Mouse (Mus musculus) erythroid progenitor cell, adult 5-6 weeks (primary cell): ENCODE data around the gene Sema4a. TPM values are rescaled to one million over a fixed set of nuclear protein-coding genes. Genes with fewer than 3 reads are reported as not detected.
"Not testable (repeated sequence)": the region's sequence is repeated elsewhere in the genome, so short reads cannot be mapped to it uniquely, and the experiment has no call there.

Experiments
- ATAC-seq: replicated peaks from 2 replicates; pipeline ENCODE4 v1.8.0; 2016; ENCODE audit warnings: moderate number of reproducible peaks, mild to moderate bottlenecking, moderate TSS enrichment, inconsistent platforms; ENCODE audit not compliant: poor library complexity, low FRiP score, severe bottlenecking
- total RNA-seq, 2 experiments: library from RNA; stranded (forward) in 1 of 2; stranded (reverse) in 1 of 2; fragments of 150-400 nt in 1 of 2; fragments of 186-747, 209-891 nt in 1 of 2; gene quantifications; 2 replicates each; pipeline versions ENCODE4 v1.2.3 to v1.2.4; 2015 to 2017; ENCODE audit warnings: low replicate concordance in 2 of 2

The Sema4a gene
- total RNA-seq, 2 experiments from 2014 or later, result 4.5 to 14.7 TPM

DNA sequence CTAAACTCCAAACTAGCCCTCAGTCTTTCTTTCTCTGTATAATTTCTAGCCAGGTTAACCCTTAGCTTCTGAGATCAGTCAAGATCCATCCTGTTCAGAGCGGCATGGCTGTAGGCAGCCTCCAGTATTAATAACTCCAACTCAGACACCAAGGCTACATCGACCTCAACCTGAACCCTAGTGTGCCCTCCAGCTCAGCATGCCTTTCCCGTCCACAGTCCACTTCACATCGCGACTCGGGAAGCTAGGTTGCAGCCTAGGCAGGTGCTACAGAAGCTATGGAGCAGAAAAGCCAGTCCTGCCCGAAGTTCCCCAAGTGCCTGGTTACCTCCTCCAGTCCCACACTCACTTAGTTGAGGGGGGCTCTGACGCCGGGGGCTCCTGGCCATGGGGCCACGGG is 23.5 kb downstream of the Sema4a start:
- ATAC-seq, result no peak

- peak; percentile 71 for ATAC-seq
Measured at GRCm38 (mm10) chr3:88436395-88437201, 24.4 kb downstream of the Sema4a start.

GRCm38 (mm10) chr3:88435515-88435914 is 25.5 kb downstream of the Sema4a start:
- no peak for ATAC-seq

DNA sequence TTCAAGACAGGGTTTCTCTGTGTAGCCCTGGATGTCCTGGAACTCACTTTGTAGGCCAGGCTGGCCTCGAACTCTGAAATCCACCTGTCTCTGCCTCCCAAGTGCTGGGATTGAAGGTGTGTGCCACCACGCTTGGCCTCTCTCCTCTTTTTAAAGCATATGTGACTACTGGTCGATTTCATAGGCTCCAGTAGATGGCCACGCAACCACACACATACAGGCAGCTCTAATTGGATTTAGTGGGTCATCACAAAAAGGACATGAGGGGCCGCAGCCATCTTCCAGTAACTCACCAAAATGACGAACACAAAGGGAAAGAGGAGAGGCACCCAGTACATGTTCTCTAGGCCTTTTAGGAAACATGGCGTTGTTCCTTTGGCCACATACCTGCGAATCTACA is 32.3 kb downstream of the Sema4a start:
- ATAC-seq, result not testable (repeated sequence)

DNA sequence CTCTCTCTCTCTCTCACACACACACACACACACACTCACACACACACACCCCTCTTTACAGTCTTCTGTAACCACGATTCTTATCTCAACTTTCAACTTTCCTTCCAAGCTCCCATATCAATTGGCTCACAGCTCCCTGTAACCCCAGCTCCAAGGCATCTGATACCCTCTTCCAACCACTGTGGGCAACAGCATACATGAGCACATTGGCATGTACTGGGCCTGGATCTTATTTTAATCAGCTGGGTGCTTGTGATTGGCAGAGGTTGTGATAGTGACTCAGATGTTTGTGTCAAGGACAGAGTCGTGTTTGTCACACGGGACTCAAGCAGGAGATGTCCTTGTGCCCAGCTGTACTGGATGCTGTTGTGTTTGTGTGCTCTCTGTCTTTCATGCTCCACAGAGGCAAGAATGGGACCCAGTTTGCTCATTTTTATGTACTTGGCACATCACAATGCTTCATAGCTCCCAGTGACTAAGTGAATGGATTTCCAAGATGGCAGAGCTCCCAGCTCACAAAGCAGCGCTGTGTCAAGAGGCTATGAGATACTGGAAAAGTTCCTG is 33.6 kb downstream of the Sema4a start:
- ATAC-seq, result no peak

DNA sequence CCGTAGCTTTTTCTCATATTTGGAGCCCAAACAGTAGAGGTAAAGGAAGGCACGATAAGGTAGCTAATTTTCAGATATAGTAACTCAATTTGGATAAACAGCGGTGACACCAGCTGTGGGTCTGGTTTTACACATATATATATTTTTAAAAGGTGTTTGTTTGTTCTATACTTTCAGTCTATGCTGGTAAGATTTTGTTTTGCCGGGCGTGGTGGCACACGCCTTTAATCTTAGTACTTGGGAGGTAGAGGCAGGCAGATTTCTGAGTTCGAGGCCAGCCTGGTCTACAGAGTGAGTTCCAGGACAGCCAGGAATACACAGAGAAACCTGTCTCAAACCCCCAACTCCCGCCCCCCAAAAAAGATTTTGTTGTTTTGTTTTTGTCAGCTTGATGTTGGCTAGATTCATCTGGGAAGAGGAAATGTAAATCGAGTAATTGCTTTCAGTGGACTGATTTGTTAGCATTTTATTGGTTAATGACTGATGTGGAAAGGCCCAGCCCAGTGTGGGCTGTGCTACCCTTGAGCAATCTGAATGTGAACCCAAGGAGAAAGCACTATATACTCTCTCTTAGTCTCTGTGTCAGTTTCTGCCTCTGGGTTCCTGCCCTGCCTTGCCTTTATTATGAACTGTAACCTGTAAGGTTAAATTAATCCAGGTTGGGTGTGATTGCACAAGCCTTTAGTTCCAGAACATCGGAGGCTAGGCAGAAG is 35.1 kb downstream of the Sema4a start:
- no peak for ATAC-seq

GRCm38 (mm10) chr3:88425330-88425689 is 35.7 kb downstream of the Sema4a start:
- ATAC-seq, result no peak

- ATAC-seq, result peak; percentile 87
Measured at GRCm38 (mm10) chr3:88424605-88425329, 36.2 kb downstream of the Sema4a start, which contains the start of gene Slc25a44. Gene Slc25a44, minus strand, starts transcription at chr3:88425139.

DNA sequence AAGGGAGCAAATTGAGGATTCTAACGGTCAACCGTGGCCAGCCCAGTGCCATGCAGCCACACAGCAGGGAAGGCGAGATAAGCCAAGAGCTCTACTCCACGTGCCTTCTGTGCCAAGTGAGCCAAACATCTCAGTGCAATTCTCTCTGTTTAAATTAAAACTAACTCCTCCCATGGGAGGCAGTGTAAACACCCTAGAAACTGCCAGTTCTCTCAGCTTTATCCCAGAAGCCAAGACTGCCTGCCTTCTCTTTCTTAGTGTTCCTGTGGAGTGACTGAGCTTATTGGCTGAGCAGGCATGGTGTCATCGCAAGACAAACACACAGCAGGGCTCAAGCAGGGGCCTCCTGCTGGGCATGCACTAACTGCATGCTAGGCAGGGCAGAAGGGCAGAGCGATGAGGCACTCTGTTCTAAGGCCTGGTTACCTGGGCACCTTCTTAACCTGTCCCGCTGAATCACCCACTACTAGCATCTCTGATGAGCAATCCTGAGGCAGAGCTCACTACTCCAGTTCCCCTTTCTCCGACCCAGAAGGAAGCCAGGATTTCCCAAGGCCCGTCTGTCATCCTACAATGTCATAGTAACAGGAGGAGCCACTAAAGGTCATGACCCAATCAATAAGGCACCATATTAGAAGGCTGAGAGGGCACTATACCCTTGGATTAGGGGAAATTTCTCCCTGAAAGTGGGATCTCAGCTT is 38.8 kb downstream of the Sema4a start:
- ATAC-seq, result peak; percentile 77

DNA sequence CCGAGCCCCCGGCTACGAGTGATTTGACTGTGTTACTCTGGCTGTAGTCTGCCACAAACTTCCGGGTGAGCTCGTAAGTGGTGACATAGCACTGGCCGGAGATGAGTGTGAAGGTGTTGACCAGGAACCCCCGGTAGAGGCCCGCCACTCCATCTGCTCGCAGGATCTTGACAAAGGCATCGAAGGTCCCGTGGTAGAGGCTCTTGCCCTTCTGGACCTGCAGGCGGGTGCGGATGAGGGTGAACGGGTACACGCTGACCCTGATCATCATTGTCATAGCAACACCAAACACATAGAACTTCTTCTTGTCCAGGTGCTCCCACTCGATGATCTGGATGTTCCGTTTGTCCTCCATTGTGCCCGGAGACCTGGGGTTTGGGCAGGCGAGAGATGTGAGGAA is 40.2 kb downstream of the Sema4a start:
- ATAC-seq, result no peak

- no peak for ATAC-seq
Measured at GRCm38 (mm10) chr3:88418016-88418415, 43.0 kb downstream of the Sema4a start.

DNA sequence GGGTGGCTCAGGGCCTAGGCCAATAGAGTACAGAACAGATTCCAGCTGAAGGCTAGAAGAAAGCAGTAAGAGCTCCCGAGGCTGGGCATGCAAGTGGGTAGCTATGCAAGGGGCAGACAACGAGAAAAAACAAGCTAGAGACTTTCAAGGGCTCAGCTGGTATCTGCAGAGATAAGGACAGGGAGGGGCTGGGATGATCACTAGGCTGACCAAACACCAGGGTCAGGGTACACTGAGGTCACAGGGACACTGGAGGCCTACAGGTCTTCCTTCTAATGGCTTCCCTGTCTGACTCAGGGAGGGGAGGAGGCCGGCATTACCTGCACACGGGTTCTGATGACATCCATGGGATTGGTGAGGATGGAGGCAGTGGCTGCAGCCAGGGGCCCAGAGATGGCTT is 45.3 kb downstream of the Sema4a start:
- ATAC-seq, result no peak; the same call in 1 of the 2 replicates

DNA sequence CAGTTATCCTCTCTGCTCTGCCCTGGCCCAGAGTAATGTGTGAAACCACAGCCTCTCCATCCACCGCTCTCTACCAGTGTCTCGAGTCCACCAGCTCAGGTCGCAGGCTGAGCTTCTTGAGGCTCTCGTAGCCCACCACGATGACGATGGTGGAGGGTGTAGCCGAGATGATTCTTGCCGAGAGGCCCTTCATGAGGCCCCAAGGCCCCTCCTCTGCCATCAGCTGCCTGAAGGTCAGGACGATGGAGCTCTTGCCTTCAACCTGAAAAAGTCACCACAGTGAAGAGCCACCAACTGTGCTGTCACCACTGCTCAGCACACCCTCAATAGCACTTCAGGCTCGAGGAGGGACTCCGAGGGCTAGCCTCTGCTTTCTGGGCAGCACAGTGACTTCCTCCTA is 48.3 kb downstream of the Sema4a start:
- no peak for ATAC-seq

DNA sequence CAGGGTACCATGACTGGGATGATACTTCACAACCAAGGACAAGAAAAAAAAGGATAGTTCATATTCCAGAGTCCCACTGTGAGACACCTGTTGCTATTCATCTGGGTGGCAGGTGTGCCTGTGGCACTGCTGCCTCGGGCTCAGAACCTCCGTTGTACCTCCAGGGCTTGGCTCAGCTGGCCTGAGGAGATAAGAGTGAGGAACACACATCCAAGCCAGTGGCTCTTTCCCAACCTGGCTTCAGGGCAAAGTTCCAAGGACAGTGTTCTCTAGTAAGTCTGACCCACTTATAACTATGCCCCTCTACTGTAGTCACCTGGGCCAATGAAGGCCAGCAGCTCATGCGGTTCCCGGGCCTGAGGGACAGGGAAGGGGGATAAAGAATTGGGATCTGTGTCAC is 49.3 kb downstream of the Sema4a start:
- ATAC-seq, result peak; percentile 71

- ATAC-seq, result no peak
Measured at GRCm38 (mm10) chr3:88410645-88411031, 50.3 kb downstream of the Sema4a start.

GRCm38 (mm10) chr3:88409741-88410644 is 51.0 kb downstream of the Sema4a start, which contains the start of gene Pmf1:
Gene Pmf1, minus strand, starts transcription at chr3:88410331.
- ATAC-seq, result peak; percentile 85

DNA sequence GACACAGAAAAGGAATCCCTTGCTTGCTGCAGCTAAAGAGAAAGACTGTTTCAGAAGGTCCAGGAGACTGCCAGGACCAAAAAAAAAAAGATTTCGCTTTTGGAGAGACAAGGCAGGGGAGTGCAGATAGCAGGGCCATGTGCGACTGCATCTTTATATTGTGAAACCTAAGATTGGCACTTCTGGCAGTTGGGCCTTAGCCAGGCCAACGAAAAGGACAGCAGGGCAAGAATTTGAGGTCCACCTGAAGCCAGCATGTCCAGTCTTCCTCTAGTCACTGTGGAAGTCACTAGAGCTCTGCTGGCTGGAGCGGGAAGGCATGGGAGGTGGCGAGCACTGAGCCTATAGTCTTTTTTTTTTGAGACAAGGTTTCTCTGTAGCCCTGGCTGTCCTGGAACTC is 52.0 kb downstream of the Sema4a start:
- ATAC-seq, result no peak

DNA sequence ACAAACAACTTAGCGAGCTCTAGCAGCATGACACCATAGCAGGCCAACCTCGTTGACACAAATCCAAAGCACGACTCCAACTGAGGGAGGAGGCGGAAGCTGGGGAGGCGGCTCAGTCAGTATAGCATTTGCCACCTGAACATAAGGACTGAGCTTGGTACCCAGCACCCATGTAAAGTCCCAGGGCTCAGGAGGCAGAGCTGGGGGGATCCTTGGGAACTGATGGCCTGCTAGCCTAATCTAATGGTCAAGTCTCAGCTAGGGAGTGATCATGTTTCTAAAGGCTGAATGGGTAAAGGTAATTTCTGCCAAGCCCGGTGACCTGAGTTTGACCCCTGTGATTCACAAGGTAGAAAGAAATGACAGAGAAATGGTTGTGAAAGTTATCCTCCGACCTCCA is 53.5 kb downstream of the Sema4a start:
- no peak for ATAC-seq

GRCm38 (mm10) chr3:88407090-88407489 is 53.9 kb downstream of the Sema4a start:
- ATAC-seq, result peak; percentile 27; the same call in 1 of the 2 replicates
